ENCODE assay signal across 8 mouse cellular contexts in genomic region chrX:101639741-101640166, GRCm38 (mm10). TPM values are rescaled to one million over a fixed set of nuclear protein-coding genes. Genes with fewer than 3 reads are reported as not detected.
DNase-seq lines count a peak whose midpoint lies in the region; ATAC-seq and TF ChIP-seq lines count a peak whose summit lies in the region.

Gene Ogt, plus strand, starts transcription at chrX:101640060.

- peak within 1 kb of the TSS; percentile 73 for H3K9ac ChIP-seq in forebrain, embryonic 12.5 days
- H3K9ac ChIP-seq in heart, postnatal 0 days (replicated peaks; ENCODE audit: low read depth, low read length), result peak within 1 kb of the TSS; percentile 86
- H3K9ac ChIP-seq in liver, embryonic 16.5 days (ENCODE audit: low read depth, low read length), result peak within 1 kb of the TSS; percentile 86
- H3K9ac ChIP-seq in neural tube, embryonic 13.5 days, result peak within 1 kb of the TSS; percentile 88

- no peaks in the 10 kb centered on the region; the same call in 1 of the 2 replicates for H3K27me3 ChIP-seq in E14TG2a.4 (ENCODE audit: insufficient read depth, low read length)
- peaks cover 17% of the 10 kb centered on the region for H3K27me3 ChIP-seq in forebrain, embryonic 12.5 days
- no peaks in the 10 kb centered on the region for H3K27me3 ChIP-seq in heart, postnatal 0 days (ENCODE audit: control insufficient read depth, insufficient read depth, low read length)
- H3K27me3 ChIP-seq in liver, embryonic 16.5 days (ENCODE audit: control insufficient read depth, insufficient read depth, low read depth, low read length), result no peaks in the 10 kb centered on the region; the same call in 1 of the 2 replicates
- peaks cover 22% of the 10 kb centered on the region for H3K27me3 ChIP-seq in neural tube, embryonic 13.5 days
- H3K27me3 ChIP-seq in testis, adult 2 months (ENCODE audit: control insufficient read depth, insufficient read depth, low read length), result no peaks in the 10 kb centered on the region

- H3K27ac ChIP-seq in forebrain, embryonic 12.5 days, result peak within 1 kb of the TSS; percentile 89
- H3K27ac ChIP-seq in heart, postnatal 0 days (ENCODE audit: low read depth), result peak within 1 kb of the TSS; percentile 86
- peak within 1 kb of the TSS; percentile 88 for H3K27ac ChIP-seq in liver, embryonic 16.5 days (ENCODE audit: low read length)
- H3K27ac ChIP-seq in neural tube, embryonic 13.5 days (replicated peaks), result peak within 1 kb of the TSS; percentile 91
- H3K27ac ChIP-seq in testis, adult 2 months (ENCODE audit: control insufficient read depth, insufficient read depth, low read depth, low read length), result peak within 1 kb of the TSS; percentile 89

- 17% methylated on average over 24 of the region's 24 CpGs for WGBS in forebrain, embryonic 12.5 days
- WGBS in heart, postnatal 0 days, result 16% methylated on average over 24 of the region's 24 CpGs
- WGBS in liver, embryonic 16.5 days (ENCODE audit: insufficient replicate concordance), result 15% methylated on average over 24 of the region's 24 CpGs
- WGBS in neural tube, embryonic 13.5 days, result 19% methylated on average over 23 of the region's 24 CpGs

- peak within 1 kb of the TSS; percentile 87 for H3K4me3 ChIP-seq in E14TG2a.4 (replicated peaks; ENCODE audit: low read length)
- peak within 1 kb of the TSS; percentile 56 for H3K4me3 ChIP-seq in forebrain, embryonic 12.5 days (replicated peaks)
- peak within 1 kb of the TSS; percentile 82 for H3K4me3 ChIP-seq in heart, postnatal 0 days (ENCODE audit: low read depth, low read length)
- H3K4me3 ChIP-seq in liver, embryonic 16.5 days (ENCODE audit: low read depth, low read length), result peak within 1 kb of the TSS; percentile 80
- H3K4me3 ChIP-seq in neural tube, embryonic 13.5 days, result peak within 1 kb of the TSS; percentile 70
- H3K4me3 ChIP-seq in testis, adult 2 months (ENCODE audit: control insufficient read depth, low read depth, low read length), result peak within 1 kb of the TSS; percentile 92

- peaks cover 12% of the 10 kb centered on the region for H3K36me3 ChIP-seq in E14TG2a.4 (ENCODE audit: insufficient read depth, low read length)
- H3K36me3 ChIP-seq in forebrain, embryonic 12.5 days (replicated peaks), result 0 out of 2 replicates have a peak, but pooled peaks cover 4% of the 10 kb centered on the region
- H3K36me3 ChIP-seq in heart, postnatal 0 days (replicated peaks; ENCODE audit: control insufficient read depth, insufficient read depth, low read length), result no peaks in the 10 kb centered on the region
- H3K36me3 ChIP-seq in liver, embryonic 16.5 days (ENCODE audit: control insufficient read depth, insufficient read depth), result peaks cover 4% of the 10 kb centered on the region
- H3K36me3 ChIP-seq in neural tube, embryonic 13.5 days, result peaks cover 2% of the 10 kb centered on the region; the same call in 1 of the 2 replicates
- no peaks in the 10 kb centered on the region for H3K36me3 ChIP-seq in testis, adult 2 months (ENCODE audit: control insufficient read depth, insufficient read depth, low read length)

- peak; percentile 85 for DNase-seq in c-Kit-positive CD71-positive TER-119-positive erythroid progenitor cells, embryonic 14.5 days (ENCODE audit: low spot score)
- peak; percentile 90 for DNase-seq in heart, postnatal 0 days (ENCODE audit: low spot score)
- peak; percentile 87 to 92 for DNase-seq in kidney, postnatal 4 days

- TF ChIP-seq POLR2A in testis, adult 2 months (IDR thresholded peaks at IDR 0.05; ENCODE audit: control insufficient read depth, low read depth, low read length), result peak; percentile 13; the same call in 1 of the 2 replicates

- TF ChIP-seq CTCF in E14TG2a.4 (conservative IDR thresholded peaks at IDR 0.05; ENCODE audit: low read length), result no peak
- no peak for TF ChIP-seq CTCF in heart, postnatal 0 days (IDR thresholded peaks at IDR 0.05; ENCODE audit: low read depth)
- TF ChIP-seq CTCF in testis, adult 2 months (IDR thresholded peaks at IDR 0.05; ENCODE audit: control insufficient read depth, insufficient read depth, insufficient replicate concordance, low read depth, low read length), result no peak

- no peaks in the 10 kb centered on the region for H3K9me3 ChIP-seq in E14TG2a.4 (ENCODE audit: low read length)
- H3K9me3 ChIP-seq in forebrain, embryonic 12.5 days, result no peaks in the 10 kb centered on the region
- H3K9me3 ChIP-seq in heart, postnatal 0 days (replicated peaks; ENCODE audit: control insufficient read depth, low read length), result no peaks in the 10 kb centered on the region
- no peaks in the 10 kb centered on the region for H3K9me3 ChIP-seq in liver, embryonic 16.5 days (replicated peaks; ENCODE audit: control insufficient read depth, low read length)
- no peaks in the 10 kb centered on the region for H3K9me3 ChIP-seq in neural tube, embryonic 13.5 days

- peaks cover 46% of the 10 kb centered on the region for H3K4me1 ChIP-seq in E14TG2a.4 (replicated peaks; ENCODE audit: low read depth, low read length)
- H3K4me1 ChIP-seq in forebrain, embryonic 12.5 days, result peaks cover 5% of the 10 kb centered on the region; the same call in 1 of the 2 replicates
- H3K4me1 ChIP-seq in heart, postnatal 0 days (ENCODE audit: control insufficient read depth, insufficient read depth), result 0 out of 2 replicates have a peak, but pooled peaks cover 4% of the 10 kb centered on the region
- H3K4me1 ChIP-seq in liver, embryonic 16.5 days (ENCODE audit: control insufficient read depth, low read depth, low read length), result peaks cover 7% of the 10 kb centered on the region
- H3K4me1 ChIP-seq in neural tube, embryonic 13.5 days (replicated peaks), result peaks cover 10% of the 10 kb centered on the region
- no peaks in the 10 kb centered on the region for H3K4me1 ChIP-seq in testis, adult 2 months (ENCODE audit: control insufficient read depth, insufficient read depth, low read length)

- peak within 1 kb of the TSS; percentile 55 for H3K4me2 ChIP-seq in forebrain, embryonic 12.5 days
- peak within 1 kb of the TSS; percentile 66 for H3K4me2 ChIP-seq in heart, postnatal 0 days (ENCODE audit: low read depth, low read length)
- H3K4me2 ChIP-seq in liver, embryonic 16.5 days (ENCODE audit: low read depth, low read length), result peak within 1 kb of the TSS; percentile 66
- H3K4me2 ChIP-seq in neural tube, embryonic 13.5 days, result peak within 1 kb of the TSS; percentile 67

- peak; percentile 76 for TF ChIP-seq EP300 in heart, postnatal 0 days (IDR thresholded peaks at IDR 0.05; ENCODE audit: low read depth)

- peak; percentile 91 for ATAC-seq in forebrain, embryonic 12.5 days (ENCODE audit: low FRiP score)
- peak; percentile 94 for ATAC-seq in heart, postnatal 0 days (ENCODE audit: insufficient read depth, low read depth)
- ATAC-seq in liver, embryonic 16.5 days (ENCODE audit: low read depth), result peak; percentile 91
- ATAC-seq in neural tube, embryonic 13.5 days (ENCODE audit: low read depth), result peak; percentile 94

RNA-seq across cellular contexts. Expression of gene Ogt, which starts in this region (rescaled TPM):
- polyA plus RNA-seq in forebrain, embryonic 12.5 days (2016; fragmentation: Nextera tagmentation; extraction: Ambion mirVana), result 199 and 218 TPM in 2 replicates
- 78.6 and 108 TPM in 2 replicates for total RNA-seq in heart, postnatal 0 days (2014; rRNA removed; ENCODE audit: low replicate concordance)
- 46.2 and 49.6 TPM in 2 replicates for polyA plus RNA-seq in heart, postnatal 0 days (2015; fragmentation: Nextera tagmentation; extraction: Ambion mirVana)
- polyA plus RNA-seq in liver, embryonic 16.5 days (2015; fragmentation: Nextera tagmentation; extraction: Ambion mirVana), result 54.1 and 55.6 TPM in 2 replicates
- polyA plus RNA-seq in neural tube, embryonic 13.5 days (2015; fragmentation: Nextera tagmentation; extraction: Ambion mirVana), result 180 and 215 TPM in 2 replicates
- polyA plus RNA-seq in testis, adult 2 months (2012; rRNA removed), result 21.0 and 24.0 TPM in 2 replicates

Comparison
In these comparisons a context has a peak if more than half of its experiments do, and no peak if none do; other contexts are left out.
1. Peak in every context shown above with its lines: DNase-seq, ATAC-seq, H3K4me3 ChIP-seq and H3K27ac ChIP-seq.